Mouse (Mus musculus): ENCODE data around the gene Ppp1r11.
"Not testable (repeated sequence)": the region's sequence is repeated elsewhere in the genome, so short reads cannot be mapped to it uniquely, and the experiment has no call there.

The Ppp1r11 gene

DNA sequence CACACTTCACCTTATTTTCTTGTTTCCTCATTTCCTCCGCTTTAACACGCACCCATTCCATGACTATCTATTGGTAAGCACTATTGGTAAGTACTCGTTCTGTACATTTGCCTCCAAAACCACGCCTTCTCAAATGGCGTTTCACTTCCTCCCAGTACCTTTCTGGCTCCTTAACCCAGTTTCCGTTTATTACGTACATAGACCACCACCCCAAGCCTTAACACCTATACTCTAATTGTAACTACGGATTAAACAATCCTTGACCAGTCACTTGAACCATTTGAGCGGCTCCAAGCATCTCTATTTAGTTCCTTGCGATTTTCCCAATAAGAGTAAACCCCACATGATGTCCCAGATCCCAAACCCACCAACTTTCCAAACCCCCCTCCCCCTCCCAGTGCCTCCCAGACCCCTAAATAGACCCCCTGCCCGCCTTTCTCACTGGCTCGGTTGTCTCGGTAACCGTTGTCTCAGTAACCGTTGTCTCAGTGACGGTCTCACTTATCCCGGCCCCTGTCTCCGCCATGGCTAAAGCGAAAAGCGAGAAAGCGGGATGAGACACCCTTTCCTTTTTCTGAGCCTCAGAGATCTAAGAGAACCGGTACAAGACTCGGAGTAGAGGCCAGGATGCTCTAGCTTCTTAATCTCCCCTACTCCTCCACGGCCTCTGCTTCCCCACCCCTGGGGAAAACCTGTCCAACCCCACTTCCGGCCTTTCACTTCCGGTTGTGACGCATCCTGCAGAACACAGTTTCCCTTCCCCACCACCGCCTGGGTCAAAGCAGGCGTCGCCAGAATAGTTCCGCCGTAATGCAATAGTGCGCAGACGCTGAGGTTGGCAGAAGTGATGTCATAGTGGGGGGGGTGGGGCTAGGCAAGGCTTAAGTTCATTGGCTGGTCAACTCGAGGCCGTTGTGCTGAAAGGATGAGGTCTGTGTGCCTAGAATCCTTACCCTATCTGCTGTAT is at the start of gene Ppp1r11:
Gene Ppp1r11, minus strand, starts transcription at position 761 of the 967 bp plus-strand sequence.
- DNase-seq (ENCODE audit: low read depth, low spot score) = peak; percentile 97

- DNase-seq (ENCODE audit: low read depth, low spot score) = no peak
These were observed 49.3 kb upstream of the Ppp1r11 start, which contains the start of gene Zfp57 for GRCm38 (mm10) chr17:37000863-37001262. Gene Zfp57, plus strand, starts transcription at chr17:37001163.

DNA sequence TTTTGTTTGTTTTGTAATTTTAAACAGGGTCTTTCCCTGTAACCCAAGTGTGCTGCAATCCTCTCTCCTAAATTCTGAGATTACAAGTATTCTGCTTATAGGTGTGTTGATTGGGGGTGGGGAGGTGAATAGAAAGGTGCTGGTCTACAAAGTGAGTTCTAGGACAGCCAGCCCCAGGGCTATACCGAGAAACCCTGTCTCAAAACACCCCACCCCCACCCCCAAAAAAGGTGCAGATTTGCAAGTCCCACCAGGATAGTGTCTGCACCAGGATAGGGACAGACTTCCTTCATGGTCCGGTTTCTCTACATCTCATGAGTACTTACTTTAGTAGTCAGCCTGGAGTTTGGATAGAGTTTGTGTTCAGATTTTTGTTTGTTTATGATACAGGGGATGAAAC is 46.9 kb upstream of the Ppp1r11 start:
- DNase-seq (ENCODE audit: low read depth, low spot score) = no peak

GRCm38 (mm10) chr17:36997033-36997735 is 45.6 kb upstream of the Ppp1r11 start:
- peak; percentile 30 for DNase-seq (ENCODE audit: low read depth, low spot score)

DNA sequence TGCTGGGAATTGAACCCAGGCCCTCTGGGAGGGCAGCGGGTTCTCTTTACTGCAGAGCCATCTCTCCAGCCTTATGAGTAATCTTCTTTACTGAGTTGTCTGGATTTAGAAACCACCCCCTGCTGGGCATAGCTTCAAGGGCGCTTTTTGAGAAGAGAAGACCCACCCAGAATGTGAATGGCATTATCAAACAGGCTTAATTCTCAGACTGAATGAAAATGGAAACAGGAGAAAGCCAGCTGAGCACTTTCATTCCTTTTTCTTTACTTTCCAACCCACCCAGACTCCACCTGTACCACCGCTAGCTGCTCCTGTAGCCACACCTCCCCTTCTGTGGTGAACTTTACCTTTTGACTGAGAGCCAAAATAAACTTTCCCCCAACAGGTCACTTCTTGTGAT is 43.9 kb upstream of the Ppp1r11 start:
- no peak for DNase-seq (ENCODE audit: low read depth, low spot score)

GRCm38 (mm10) chr17:36994528-36994927 is 43.0 kb upstream of the Ppp1r11 start:
- no peak for DNase-seq (ENCODE audit: low read depth, low spot score)

GRCm38 (mm10) chr17:36993770-36994325 is 42.3 kb upstream of the Ppp1r11 start:
- DNase-seq (ENCODE audit: low read depth, low spot score) = no peak

DNA sequence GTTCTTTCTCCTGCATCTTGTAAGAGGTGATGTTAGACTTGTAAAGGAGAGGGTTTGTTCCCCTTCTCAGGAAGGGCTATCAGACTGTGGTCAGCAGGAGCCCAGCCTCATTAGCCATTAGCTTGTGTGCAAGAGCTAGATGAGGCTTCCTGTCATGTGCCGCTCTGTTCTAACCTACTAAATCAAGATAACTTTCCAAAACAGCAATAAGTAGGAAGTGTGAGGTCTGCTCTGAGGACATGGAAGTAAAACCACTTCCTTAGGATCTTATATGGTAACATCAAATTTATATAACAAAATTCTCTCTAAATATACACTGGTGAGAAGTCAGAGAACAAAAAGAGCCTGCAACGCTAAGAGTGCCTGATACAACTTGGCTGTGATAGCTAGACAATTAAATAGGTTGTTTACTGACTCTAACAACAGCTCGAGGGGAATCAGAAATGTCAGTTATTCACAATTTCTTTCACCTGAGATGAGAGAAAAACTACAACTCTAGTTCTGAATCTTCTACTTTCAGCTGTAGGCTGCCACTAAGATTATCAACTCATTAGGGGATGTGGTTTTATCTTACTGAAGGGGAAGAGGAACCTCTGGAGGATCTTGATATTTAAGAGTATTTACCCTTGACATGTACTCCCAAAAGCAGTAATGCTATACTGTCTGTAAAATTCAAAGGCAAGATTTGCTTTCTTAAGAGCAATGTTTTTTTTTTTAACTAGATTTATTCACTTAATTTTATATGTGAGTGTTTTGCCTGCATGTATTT is 41.0 kb upstream of the Ppp1r11 start:
- DNase-seq (ENCODE audit: low read depth, low spot score) = no peak

- not testable (repeated sequence) for DNase-seq (ENCODE audit: low read depth, low spot score)
These were observed 39.1 kb upstream of the Ppp1r11 start for GRCm38 (mm10) chr17:36990630-36991029.

- no peak for DNase-seq (ENCODE audit: low read depth, low spot score)
These were observed 37.9 kb upstream of the Ppp1r11 start, which contains the start of gene H2-M5 for GRCm38 (mm10) chr17:36989437-36989836. Gene H2-M5, minus strand, starts transcription at chr17:36989537.

DNA sequence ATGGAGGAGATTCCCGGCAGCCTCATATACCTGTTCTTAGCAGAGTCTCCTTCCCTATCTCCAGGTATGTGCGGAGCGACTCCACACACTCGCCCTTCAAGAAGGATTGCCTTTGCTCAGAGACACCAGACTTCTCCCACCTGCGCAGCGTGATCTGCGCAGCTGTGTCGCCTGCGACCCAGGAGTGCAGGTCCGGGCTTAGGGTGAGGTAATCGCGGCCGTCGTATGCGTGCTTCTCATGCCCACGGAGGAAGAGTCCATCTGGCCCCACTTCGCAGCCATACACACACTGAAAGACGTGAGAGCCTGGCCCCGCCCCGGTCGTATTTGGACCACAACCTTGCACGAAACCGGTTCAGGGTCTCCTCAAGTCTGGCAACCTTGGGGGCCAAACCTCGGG is 36.9 kb upstream of the Ppp1r11 start:
- DNase-seq (ENCODE audit: low read depth, low spot score) = no peak

DNA sequence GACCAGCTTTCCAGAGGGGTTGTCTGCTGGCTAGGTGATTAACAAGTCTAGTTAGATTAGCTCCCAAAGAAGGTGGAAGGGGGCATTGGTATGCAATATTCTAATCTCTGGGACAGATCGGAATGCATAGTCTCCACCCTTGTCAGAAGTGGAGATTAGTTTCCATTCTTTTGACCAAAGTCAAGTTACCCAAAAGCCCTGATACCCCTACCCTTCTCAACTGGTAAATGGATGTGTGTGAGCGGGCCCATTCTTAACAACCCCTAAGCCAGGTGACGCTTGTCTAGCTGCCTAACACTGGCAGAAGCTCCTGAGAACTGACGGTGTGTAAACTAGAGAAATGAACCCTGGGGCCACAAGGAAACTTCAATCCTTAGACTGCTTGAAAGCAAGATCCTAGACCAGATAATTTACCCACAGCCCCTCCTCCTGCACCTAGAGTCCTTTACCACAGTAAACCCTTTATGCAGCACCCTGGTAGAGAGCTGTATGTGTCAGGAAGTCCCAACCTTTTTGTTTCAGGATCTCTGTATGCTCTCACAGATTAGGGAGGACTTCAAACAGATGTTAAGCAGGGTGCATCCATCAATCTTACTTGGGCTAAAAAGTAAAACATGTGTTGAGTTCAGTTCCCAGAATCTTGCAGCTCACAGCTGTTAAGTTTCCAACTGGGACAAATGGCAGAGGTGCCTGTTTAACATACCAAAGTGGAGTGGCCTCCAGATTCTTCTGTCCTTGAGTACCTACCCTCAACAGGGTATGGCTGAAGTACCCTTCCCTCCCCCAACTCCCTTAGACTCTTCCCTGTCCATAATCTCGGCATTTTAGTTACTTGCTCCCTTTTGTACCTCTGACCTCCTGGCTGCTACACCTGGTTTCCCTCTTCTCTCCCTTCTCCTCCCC is 31.0 kb upstream of the Ppp1r11 start:
- DNase-seq (ENCODE audit: low read depth, low spot score) = no peak

DNA sequence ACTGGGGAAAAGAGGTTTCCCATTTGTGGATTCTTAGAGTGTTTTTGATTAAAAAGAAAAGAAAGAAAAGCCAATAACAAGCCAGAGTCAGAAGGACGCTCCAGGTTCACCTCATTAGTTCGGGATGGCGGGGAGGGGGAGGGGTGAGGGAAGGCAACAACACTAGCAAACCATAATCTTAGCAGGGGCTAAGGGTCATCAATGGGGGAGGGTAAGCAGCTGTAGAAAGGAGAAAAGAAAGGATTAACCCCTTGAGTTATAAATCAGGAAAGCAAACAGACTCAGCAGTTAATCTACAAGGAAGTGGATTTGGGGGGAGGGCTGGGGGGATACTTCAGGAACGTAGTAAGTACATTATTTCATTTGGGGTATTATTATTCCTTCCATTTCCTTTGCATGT is 30.3 kb upstream of the Ppp1r11 start:
- DNase-seq (ENCODE audit: low read depth, low spot score) = no peak

GRCm38 (mm10) chr17:36981221-36981813 is 29.8 kb upstream of the Ppp1r11 start, which contains the start of gene 2410137M14Rik:
Gene 2410137M14Rik, minus strand, starts transcription at chr17:36981237.
- DNase-seq (ENCODE audit: low read depth, low spot score) = peak; percentile 40

DNA sequence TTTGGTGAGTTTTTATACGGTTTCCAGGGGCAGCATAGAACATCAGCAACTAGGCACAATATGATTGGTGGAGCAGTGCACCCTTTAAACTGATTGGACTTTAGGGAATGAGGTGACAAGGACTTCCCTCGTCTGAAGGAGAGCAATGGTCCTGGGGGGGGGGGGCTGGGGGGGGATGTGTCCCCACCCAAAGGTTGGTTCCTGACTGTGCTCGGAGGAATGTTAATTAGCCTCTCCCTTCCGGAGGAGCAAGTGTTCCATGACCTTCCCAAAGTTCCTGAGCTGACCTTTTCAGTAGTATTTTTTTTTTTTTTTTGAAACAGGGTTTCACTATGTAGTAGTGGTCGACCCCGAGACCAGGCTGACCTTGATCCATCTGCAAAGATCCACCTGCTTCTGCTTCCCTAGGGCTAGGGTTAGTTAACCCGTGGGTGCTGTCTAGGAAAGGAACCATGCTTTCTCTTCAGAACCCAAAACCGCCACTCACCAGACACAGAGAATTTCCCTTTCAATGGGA is 21.8 kb upstream of the Ppp1r11 start:
- DNase-seq (ENCODE audit: low read depth, low spot score) = no peak

GRCm38 (mm10) chr17:36972791-36973190 is 21.2 kb upstream of the Ppp1r11 start:
- DNase-seq (ENCODE audit: low read depth, low spot score) = no peak

DNA sequence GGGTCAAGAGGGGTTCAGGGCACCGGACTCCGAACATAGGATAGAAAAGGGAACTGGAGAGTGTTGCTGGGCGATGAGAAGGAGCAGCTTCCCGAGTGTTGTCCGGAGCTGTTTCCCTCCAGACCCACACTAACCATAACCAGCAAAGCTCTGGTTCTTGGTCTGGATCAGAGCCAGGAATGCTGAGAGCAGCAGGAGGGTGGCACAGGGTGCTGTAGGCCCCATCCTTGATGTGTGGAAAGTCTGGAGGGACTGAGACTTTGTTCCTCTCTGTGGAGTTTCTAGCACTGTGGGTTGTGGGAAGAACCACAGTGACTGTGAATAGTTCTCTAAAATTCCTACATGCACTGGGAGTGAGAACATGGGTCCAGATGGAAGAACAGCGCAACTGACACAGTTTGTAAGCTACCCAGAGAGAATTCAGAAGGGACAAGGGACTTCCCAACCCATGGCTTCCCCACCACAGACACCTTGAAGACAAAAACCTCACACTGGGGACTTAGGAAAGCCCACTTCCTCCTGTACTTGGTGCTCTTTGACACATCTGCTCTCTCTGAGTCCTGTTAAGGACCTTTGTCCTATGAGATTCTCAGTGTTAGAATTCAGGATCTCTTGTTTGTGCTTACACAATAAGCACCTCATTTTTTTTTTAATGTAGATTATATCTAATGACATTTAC is 19.8 kb upstream of the Ppp1r11 start:
- no peak for DNase-seq (ENCODE audit: low read depth, low spot score)

DNA sequence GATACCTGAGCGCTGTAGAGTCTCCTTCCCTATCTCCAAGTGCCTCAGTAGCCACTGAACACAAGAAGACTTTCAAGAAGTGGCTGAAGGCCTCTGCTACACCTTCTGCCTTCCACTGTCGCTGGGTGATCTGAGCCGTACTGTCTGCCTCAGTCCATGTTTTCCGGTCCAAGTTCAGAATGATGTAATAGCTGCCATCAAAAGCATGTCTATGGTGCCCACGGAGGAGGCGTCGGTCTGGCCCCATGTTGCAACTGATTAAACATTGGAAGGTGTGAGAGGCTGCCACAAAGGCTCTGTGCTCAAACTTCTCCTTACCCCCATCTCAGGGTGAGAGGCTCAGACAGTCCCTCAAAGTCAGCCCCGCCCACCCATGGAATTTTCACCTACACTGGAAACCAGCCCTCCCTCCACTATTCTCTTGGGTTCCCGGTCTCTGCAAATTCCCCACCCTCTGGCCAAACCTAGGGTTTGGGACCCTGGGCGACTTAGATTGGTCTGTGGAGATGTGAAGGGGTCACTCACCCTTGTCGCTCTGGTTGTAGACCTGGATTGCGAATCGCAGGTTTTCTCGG is 18.9 kb upstream of the Ppp1r11 start:
- no peak for DNase-seq (ENCODE audit: low read depth, low spot score)

GRCm38 (mm10) chr17:36966875-36967274 is 15.3 kb upstream of the Ppp1r11 start:
- DNase-seq (ENCODE audit: low read depth, low spot score) = no peak

Measured in skeletal muscle tissue, adult 2 months (tissue).